Mouse (Mus musculus): ENCODE measurements around the gene Vat1. TPM values are rescaled to one million over a fixed set of nuclear protein-coding genes. Genes with fewer than 3 reads are reported as not detected.
"Not testable (repeated sequence)": the region's sequence is repeated elsewhere in the genome, so short reads cannot be mapped to it uniquely, and the experiment has no call there.

The Vat1 gene
- 12.3 and 16.1 TPM in 2 replicates for total RNA-seq (2015; ENCODE audit: low replicate concordance)
- total RNA-seq (2017; ENCODE audit: low replicate concordance) = 6.7 and 8.1 TPM in 2 replicates

DNA sequence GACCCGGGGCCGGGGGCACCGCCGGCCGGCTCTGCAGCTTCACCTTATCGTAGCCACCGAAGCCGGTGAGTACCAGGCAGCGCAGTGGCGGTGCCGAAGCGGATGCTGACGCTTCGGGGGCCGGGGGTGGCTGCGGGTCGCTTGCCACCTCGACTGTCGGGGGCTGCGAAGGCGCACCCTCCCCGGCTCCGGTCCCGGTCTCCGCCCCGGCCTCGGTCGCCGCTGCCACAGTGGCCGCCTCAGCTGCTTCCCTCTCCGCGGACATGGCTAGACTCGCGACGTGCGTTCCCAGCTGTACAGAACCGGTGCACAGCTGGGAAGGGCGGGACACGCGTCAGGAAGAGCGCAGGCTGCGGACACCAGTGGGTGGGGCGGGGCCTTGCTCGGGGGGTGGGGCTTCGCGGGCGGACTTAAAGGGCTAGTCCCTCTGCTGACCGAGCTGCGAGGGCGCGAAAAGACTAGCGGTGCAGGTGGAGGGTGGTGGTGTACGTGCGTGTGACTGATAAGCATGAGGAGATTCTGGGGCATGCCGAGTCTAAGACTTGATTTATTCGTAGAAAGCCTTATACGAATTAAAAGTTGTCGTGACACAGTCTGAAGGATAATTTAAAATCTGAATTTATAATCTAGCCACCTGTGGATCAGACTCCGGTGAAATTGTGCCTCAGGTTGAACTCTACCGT lies at the start of gene Vat1:
Gene Vat1 (minus strand): TSS at position 362 of the 683 bp plus-strand sequence.
- peak; percentile 32; the same call in 1 of the 2 replicates for ATAC-seq (replicated peaks; ENCODE audit: low FRiP score, poor library complexity, severe bottlenecking)

DNA sequence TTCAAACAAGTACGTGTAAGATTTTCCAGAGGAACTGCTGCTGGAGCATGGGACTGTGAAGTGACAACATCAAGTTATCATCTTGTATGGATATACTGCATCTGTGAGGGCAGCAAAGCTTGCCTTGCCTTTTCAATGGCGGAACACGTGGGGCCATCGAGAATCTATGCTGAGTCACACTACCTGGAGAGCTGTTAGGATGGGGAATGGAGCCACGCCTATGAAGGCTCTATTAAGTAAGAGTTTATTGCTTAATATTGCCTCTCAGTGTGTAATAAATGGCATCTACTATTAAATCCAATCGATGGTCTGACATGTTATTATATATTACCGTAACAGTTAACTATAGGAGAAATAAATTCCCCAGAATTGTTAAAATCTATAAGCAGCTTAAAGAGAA lies 41.1 kb upstream of the Vat1 start:
- no peak for ATAC-seq (replicated peaks; ENCODE audit: low FRiP score, poor library complexity, severe bottlenecking)

DNA sequence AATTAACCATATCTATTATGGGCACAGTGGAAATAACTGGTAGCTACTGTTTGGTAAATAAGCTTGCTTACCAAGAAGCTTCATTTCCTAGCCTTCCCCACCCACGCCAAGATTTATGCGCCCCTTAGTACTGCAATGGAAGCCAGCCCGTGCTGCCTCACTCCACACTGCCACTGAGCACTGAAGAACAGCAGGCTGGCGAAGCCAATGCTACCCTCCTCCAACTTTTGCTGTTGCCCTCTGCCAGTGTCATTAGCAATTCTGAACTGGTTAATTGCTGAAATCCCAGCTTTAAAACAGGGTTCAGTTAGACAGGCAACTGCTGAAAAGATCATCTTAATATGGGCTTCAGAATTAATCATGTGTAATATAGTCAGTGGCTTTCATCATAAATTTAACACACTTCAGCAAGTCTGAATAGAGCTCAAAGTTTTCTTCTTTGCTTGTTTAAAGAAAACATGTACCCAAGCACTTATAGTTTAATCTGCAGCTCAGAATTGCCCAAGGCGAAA lies 40.3 kb upstream of the Vat1 start:
- no peak for ATAC-seq (replicated peaks; ENCODE audit: low FRiP score, poor library complexity, severe bottlenecking)

DNA sequence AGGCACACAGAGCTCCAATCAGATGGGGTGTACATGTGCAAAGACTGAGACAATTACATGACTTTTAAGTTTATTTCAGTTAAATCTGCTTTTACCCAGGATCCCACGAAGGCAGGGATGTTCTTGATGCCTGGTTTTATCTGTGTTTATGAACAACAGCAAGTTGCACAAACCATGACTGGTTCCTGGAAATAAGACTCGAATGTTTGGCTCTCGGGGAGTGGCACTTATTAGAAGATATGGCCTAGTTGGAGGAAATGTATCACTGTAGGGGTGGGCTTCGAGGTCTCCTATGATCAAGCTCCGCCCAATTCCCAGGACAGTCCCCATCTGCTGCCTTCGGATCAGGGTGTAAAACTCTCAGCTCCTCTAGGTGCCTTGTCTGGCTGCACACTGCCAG lies 20.1 kb upstream of the Vat1 start:
- no peak for ATAC-seq (replicated peaks; ENCODE audit: low FRiP score, poor library complexity, severe bottlenecking)

DNA sequence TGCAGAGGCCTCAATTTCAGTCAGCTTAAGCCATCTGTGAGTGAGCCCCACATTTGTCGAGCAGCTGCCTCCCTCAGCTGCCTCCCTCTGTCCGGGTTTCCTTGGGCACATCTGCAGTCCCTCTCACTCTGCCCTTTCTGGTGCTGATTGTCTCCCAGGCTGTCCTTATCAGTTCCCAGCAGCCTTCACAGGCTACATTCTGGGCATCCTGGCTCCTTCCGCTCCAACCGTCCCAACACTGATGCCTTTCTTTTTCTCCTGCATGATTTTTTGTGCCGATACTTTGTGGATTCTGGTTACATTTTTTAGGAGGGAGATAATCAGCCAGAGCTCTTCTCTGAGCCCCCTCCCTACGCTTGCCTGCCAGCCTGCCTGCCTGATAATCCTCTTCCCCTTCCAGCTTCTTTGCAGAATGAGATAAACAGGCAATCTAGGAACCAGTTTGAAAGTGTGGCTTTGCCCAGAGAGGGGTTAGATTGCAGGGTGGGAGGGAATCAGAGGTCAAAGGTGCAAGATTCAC lies 19.5 kb upstream of the Vat1 start:
- ATAC-seq (replicated peaks; ENCODE audit: low FRiP score, poor library complexity, severe bottlenecking) = peak; percentile 85

DNA sequence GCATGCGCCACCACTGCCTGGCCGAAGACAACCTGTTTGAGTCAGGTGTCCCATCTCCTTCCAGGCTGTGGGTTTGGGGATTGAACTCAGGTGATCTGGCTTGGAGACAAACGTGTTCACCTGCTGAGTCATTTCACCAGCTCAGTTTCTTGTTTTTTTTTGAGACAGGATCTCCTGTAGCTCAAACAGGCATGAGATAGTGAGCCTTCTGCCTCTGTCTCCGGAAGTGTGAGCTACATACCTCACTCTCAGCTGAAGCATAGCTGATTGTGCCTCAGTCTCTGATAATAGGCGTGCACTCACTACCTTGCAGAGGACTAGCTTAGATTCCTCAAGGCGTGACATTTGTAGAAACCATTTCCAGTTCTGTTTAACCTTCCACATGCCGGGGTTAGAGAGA lies 18.8 kb upstream of the Vat1 start:
- no peak for ATAC-seq (replicated peaks; ENCODE audit: low FRiP score, poor library complexity, severe bottlenecking)

DNA sequence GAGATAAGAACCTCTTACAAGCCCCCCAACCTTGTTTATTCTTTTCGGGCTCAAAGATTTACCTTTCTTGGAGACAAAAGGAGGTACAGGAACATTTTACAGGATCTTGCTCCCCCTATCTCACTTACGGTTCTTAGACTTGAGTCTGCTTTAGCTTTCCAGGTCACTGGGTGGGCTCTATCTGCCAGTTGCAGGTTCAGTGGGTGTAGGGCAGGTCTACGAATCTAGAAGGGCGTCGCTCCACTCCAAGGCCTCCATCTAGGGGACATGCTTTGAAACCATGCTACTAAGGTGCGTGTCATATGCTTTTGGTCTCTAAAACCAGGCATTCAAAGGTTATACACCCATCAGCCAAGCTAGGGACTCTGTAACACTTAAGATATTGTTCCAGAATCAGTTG lies 18.2 kb upstream of the Vat1 start:
- ATAC-seq (replicated peaks; ENCODE audit: low FRiP score, poor library complexity, severe bottlenecking) = no peak

DNA sequence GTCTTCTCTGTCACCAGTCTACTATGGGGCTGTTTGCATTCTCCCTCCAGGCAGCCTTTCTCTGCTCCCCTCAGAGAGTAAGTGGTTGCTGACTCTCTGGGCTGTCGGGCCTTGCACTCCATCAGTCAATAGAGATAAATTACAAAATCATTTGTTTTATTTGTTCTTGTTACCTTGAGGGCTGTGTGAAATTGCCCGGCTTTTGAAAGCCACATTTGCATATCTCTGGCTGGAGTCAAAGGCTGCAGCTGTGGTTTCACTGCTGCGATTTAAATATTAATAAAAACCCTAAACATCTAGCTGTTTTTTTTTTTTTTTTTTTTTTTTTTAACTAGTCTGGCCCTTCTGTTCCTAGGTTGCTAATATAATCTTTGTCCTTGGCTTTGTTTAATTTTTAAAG lies 17.8 kb upstream of the Vat1 start:
- no peak for ATAC-seq (replicated peaks; ENCODE audit: low FRiP score, poor library complexity, severe bottlenecking)

DNA sequence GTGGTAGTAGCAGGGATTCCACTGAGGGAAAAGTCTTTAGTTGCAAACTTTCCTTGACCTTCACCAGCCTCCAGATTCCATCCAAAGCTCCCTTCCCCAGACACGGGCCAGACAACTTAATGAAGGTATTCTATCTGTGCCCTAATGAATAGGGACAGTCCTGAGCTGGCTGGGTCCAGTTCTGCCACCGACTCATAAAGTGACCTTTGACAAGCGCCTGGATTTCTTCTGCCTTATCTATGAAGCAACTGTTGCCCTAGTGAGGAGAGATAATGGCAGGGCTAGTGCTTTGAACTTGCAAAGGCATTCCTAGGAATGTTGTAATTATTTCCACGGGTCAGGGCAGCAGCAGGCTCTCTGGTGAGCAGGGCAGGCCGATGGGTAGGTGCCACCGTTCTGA lies 14.9 kb upstream of the Vat1 start:
- no peak for ATAC-seq (replicated peaks; ENCODE audit: low FRiP score, poor library complexity, severe bottlenecking)

DNA sequence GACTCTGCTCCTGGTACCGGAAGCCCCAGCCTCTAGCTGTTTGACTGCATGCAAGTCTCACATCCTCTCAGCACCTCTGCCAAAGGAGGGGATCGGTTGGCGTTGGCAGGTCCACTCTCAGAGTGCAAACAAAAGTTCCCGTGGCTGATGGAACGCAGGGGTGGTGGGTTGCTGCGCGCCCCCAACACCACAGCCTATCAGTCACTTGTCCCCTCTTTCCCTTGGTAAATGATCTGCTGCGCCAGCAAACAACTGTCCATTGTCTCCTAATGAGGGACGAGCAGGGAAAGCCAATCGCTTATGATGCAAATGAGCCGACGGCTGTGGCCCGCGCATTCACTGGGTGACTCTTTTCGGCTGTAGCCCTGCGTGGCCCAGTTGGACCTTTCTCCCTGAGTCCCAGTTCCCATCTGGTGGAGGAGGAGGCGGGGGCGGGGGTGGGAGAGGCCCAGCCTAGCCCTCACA lies 13.2 kb upstream of the Vat1 start:
- ATAC-seq (replicated peaks; ENCODE audit: low FRiP score, poor library complexity, severe bottlenecking) = no peak

DNA sequence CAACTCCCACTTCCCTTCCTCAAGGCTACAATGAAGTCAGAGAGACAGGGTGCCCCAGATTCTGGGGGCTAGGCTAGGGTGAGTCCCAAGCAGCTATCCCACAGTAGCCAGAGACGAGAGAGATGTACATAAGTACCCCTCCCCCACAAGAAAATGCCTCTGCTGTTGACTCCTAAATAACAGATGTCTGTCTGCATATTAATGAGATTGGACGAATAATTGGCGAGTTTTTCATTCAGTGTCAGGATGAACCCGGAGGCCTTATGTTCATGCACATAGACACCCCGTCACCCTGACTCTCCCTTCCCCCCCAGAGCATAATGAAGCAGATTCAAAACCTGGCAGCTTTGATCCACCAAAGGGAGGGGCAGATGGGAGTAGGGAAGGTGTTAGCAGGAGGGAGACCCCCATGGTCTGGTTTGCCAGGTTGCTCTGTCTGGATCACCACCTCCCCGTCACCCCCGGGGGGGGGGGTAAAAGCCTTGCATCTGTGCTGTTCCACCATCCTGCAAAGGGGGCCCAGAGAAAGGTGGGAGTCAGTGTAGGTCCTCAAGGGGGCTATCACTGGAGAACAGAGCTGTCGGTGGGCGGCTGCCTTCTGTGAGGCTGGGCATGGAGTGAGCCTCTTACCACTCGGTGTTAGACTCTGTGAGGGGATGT lies 11.7 kb upstream of the Vat1 start:
- no peak for ATAC-seq (replicated peaks; ENCODE audit: low FRiP score, poor library complexity, severe bottlenecking)

DNA sequence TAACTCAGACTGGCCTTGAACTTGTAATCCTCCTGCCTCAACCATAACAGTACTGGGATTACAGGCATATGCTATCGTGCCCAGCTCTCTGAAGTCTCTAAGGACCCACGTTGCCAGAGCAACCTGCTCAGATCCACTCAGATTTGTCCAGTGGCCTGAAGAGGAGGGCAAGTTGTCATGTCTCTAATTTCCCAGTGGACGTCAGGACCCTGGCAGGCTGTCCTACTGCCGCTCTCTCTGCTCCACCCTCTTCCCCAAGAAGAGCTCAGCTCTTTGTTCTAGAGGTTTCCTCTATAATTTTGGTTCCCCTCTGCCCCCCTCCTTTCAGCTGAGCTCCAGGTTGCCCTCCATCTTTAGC lies 11.1 kb upstream of the Vat1 start:
- ATAC-seq (replicated peaks; ENCODE audit: low FRiP score, poor library complexity, severe bottlenecking) = no peak

DNA sequence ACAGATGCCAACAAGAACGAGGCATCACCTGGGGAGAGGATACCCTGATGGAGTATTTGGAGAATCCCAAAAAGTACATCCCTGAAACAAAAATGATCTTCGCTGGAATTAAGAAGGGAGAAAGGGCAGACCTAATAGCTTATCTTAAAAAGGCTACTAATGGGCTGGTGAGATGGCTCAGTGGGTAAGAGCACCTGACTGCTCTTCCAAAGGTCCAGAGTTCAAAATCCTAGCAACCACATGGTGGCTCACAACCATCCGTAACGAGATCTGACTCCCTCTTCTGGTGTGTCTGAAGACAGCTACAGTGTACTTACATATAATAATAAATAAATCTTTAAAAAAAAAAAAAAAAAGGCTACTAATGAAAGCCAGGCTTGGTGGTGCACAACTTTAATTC lies 10.3 kb upstream of the Vat1 start:
- ATAC-seq (replicated peaks; ENCODE audit: low FRiP score, poor library complexity, severe bottlenecking) = not testable (repeated sequence)

DNA sequence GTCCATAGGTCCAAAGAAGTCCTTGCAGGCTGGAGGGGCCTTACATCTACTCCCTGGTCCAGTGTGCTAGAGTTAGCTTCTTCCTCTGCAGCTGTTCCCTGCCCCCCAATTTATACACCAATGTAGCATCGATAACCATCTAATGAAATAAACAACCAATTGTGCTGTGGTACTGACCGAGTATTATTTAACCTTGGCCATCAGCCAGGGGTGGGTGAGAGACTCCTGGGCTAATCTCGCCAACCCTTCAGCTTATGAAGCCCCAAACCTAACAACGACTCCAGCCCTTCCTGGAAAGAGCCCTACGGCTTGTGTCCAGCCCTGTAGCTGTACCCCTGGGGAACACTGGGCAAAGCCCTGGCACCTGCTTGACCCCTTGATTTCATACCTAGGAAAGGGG lies 8.3 kb upstream of the Vat1 start:
- no peak for ATAC-seq (replicated peaks; ENCODE audit: low FRiP score, poor library complexity, severe bottlenecking)

DNA sequence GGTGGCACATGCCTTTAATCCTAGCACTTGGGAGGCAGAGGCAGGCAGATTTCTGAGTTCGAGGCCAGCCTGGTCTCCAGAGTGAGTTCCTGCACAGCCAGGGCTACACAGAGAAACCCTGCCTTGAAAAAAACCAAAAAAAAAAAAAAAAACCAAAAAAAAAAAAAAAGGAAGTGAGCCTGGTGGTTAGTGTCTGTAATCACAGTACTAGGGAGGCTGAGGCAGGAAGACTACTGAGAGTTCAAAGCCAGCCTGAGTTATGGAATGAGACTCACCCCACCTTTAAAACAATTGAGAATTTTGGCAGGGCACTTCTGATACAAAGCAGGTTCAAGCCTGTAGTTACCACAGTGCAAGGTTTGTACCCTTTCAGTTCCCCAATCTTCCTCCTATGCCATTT lies 7.7 kb upstream of the Vat1 start:
- ATAC-seq (replicated peaks; ENCODE audit: low FRiP score, poor library complexity, severe bottlenecking) = not testable (repeated sequence)

DNA sequence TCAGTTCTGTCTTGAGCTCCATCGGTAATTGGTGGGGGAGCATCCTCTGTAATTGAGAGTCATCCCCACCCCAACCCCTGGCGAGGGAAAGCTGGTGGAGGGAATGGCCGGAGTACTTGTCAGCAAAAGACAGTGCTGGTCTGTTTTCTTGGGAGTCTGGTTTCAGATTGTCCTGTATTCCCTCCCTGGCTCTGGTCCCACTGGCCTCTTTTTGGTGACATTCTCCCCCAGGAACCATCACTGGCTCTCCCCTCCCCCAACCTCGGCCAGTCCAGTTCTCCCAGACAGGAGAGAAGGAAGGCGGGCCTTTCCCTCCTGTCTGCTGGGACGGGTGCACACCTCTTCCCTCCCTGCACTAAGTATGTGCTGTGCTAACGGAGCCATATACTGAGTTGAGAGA lies 6.3 kb upstream of the Vat1 start:
- no peak for ATAC-seq (replicated peaks; ENCODE audit: low FRiP score, poor library complexity, severe bottlenecking)

DNA sequence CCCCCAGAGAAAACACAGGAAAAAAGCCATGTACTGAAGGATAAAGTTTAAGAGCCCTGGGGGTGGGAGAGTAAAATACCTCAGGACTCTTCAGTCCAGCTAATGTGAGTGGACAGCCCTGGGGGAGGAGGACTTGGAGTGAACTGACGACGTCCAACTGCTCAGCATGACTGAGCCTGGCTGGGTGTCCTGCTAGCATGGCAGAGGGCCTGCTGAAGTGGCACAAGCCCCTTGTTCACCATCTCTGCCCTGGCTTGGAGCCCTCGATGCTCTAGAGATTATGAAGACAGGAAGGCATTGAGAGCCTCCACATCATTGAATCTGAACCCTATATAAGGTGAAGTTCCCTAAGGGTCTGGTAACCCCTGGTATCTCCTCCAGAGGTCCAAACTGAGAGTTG lies 5.9 kb upstream of the Vat1 start:
- ATAC-seq (replicated peaks; ENCODE audit: low FRiP score, poor library complexity, severe bottlenecking) = no peak

DNA sequence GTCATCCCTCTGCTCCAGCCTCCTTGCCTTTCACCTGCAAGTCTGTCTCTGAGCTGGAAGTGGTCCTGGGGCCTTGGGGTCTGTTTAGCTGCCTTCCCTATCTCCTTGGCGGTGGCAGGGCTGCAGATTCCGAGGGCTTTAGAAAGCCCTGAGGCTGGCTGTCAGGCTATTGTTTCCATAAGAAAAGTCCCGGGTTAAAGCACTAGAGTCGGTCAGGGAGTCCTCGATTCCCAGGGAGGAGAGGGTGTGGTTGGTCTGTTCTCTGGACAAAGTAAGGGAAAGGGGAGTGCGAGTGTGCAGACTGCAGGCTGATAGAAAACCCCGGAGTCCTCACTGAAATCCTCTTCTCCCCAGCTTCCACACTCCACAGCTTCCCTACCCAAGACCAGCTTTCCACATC lies 4.2 kb upstream of the Vat1 start:
- no peak for ATAC-seq (replicated peaks; ENCODE audit: low FRiP score, poor library complexity, severe bottlenecking)

DNA sequence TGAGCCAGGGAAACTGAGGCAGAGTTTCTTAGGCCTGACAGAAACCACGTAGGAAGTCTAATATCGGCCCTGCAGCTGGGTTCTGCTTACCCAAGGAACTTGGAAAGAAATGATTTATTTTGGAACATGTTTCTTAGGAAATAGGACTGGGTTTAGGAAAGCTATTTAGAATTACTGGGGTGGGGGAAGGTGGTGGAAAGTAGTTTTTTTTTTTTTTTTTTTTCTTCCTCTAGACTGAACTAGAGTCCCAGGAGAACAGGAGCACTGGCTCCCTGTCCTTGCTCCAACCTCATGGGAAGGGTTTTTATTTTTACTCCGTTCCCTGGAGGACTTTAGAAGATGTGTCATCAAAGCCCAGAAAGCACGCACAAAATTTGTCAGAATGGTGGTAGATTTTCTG lies 3.1 kb upstream of the Vat1 start:
- no peak for ATAC-seq (replicated peaks; ENCODE audit: low FRiP score, poor library complexity, severe bottlenecking)

DNA sequence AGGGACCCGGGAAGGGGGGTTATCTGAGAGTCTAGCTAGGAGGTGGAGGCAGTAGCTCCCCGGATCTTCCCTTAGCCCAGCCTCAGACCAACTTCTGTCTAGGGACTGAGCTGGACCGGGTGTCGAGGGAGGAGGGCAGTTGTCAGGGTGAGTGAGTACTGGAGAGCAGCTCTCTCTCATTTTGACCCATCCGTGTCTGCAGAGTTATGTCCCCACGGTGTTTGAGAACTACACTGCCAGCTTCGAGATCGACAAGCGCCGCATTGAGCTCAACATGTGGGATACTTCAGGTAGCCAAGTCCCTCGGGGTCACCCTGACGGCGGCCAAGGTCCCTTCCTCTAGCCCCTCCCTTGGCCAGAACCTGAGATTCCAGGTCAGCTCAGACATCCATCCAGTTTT lies 2.7 kb upstream of the Vat1 start:
- no peak for ATAC-seq (replicated peaks; ENCODE audit: low FRiP score, poor library complexity, severe bottlenecking)

DNA sequence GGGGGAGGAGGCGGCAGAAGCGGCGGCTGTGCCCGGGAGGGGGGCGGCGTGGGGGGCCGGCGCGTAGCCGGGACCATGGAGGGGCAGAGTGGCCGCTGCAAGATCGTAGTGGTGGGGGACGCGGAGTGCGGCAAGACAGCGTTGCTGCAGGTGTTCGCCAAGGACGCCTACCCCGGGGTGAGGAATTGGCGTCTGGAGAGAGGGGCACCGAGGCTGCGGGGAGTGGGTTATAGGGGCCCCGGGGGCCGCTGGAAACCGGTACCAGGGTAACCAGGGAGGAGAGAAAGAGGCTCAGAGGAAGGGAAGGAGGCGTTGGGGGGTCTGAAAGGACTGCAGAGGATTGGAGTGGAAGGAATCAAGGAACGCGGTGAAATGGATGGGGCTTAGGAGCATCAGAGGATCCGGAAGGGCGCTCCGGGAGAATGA lies 2.2 kb upstream of the Vat1 start:
- ATAC-seq (replicated peaks; ENCODE audit: low FRiP score, poor library complexity, severe bottlenecking) = no peak
